ENCODE assay signal across 22 mouse cellular contexts in the genomic region with DNA sequence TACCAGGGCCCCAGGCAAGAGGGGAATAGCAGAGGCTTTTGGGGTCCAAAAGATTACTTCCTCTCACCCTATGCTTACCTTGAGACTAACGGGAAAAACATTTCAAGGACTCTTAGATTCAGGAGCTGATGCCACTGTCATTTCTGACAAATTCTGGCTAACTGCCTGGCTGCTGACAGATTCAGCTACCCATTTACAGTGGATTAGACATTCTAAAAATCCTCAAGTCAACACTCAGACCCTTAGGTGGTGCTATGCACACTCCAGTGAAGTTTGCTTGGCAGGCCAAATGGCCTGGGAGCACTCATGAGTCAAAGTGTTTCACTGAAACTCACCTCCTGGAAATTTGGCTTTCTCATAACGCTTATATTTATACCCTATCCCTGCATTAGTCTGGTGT. TPM values are rescaled to one million over a fixed set of nuclear protein-coding genes. Genes with fewer than 3 reads are reported as not detected.
DNase-seq lines count a peak whose midpoint lies in the region; ATAC-seq and TF ChIP-seq lines count a peak whose summit lies in the region.
"Had no signal": no experiment of that assay in that cellular context is flagged by ENCODE, and none has a peak within 500 bp of the region (broad histone marks: within the 10 kb centered on the region; RNA-seq: fewer than 3 reads in every experiment).

No protein-coding gene starts in this region.

- no peak overlapping the region for H3K4me2 ChIP-seq in hindbrain, postnatal 0 days (ENCODE audit: low read depth, low read length)
- H3K4me2 ChIP-seq in hindbrain, embryonic 11.5 days (replicated peaks; ENCODE audit: low read depth, low read length), result no peak overlapping the region
- H3K4me2 ChIP-seq: forebrain, embryonic 13.5 days; heart, embryonic 12.5 days; liver, embryonic 12.5 days; midbrain, embryonic 11.5 days had no signal

- no peak for ATAC-seq in hindbrain, postnatal 0 days
- no peak for ATAC-seq in hindbrain, embryonic 11.5 days (ENCODE audit: low FRiP score)
- ATAC-seq: forebrain, embryonic 13.5 days; liver, embryonic 12.5 days had no signal

- H3K36me3 ChIP-seq in hindbrain, postnatal 0 days (ENCODE audit: insufficient read depth, low read length), result no peaks in the 10 kb centered on the region
- H3K36me3 ChIP-seq in hindbrain, embryonic 11.5 days (ENCODE audit: control insufficient read depth, insufficient read depth, low read length), result no peaks in the 10 kb centered on the region
- H3K36me3 ChIP-seq in limb, embryonic 10.5 days, result no peaks in the 10 kb centered on the region
- H3K36me3 ChIP-seq: heart, embryonic 12.5 days; liver, embryonic 12.5 days had no signal

- H3K9ac ChIP-seq in hindbrain, postnatal 0 days (replicated peaks; ENCODE audit: low read length), result no peak overlapping the region
- no peak overlapping the region for H3K9ac ChIP-seq in hindbrain, embryonic 11.5 days (ENCODE audit: low read depth, low read length)
- H3K9ac ChIP-seq: forebrain, embryonic 13.5 days; heart, embryonic 12.5 days; liver, embryonic 12.5 days had no signal

- no peak for TF ChIP-seq CTCF in hindbrain, postnatal 0 days (IDR thresholded peaks at IDR 0.05; ENCODE audit: low read depth)

- peak; percentile 11 for DNase-seq in hindbrain, postnatal 0 days (ENCODE audit: low spot score)
- no peak for DNase-seq in hindbrain, embryonic 11.5 days (ENCODE audit: low spot score)
- peak; percentile 3 to 41 for DNase-seq in adrenal gland, postnatal 36 days
- DNase-seq in brain, adult 2 months (ENCODE audit: low read depth, low spot score), result peak; percentile 4
- DNase-seq in lung, postnatal 10 days, result peak; percentile 3
- DNase-seq in left cerebral cortex, adult 11 months (ENCODE audit: low spot score), result no peak
- DNase-seq in limb, embryonic 10.5 days (ENCODE audit: low spot score), result no peak
- DNase-seq: cerebellum, adult 9-11 months; heart, postnatal 4 days; left cerebral cortex, postnatal 4 days; right cerebral cortex, postnatal 25 days had no signal

- no peak overlapping the region for H3K4me3 ChIP-seq in hindbrain, postnatal 0 days (ENCODE audit: low read length)
- no peak overlapping the region for H3K4me3 ChIP-seq in hindbrain, embryonic 11.5 days (ENCODE audit: low read depth, low read length)
- H3K4me3 ChIP-seq in limb, embryonic 10.5 days, result no peak overlapping the region
- H3K4me3 ChIP-seq: forebrain, embryonic 13.5 days; heart, embryonic 12.5 days; liver, embryonic 12.5 days had no signal

- 65% methylated on average over 2 of the region's 2 CpGs for WGBS in hindbrain, postnatal 0 days
- 84% methylated on average over 2 of the region's 2 CpGs for WGBS in hindbrain, embryonic 11.5 days
- WGBS in limb, embryonic 10.5 days, result 91% methylated on average over 2 of the region's 2 CpGs

- no peak overlapping the region for H3K27ac ChIP-seq in hindbrain, postnatal 0 days
- H3K27ac ChIP-seq in hindbrain, embryonic 11.5 days (ENCODE audit: low read depth, low read length), result no peak overlapping the region
- no peak overlapping the region for H3K27ac ChIP-seq in limb, embryonic 10.5 days
- H3K27ac ChIP-seq: forebrain, embryonic 13.5 days; liver, embryonic 12.5 days had no signal

- no peaks in the 10 kb centered on the region for H3K9me3 ChIP-seq in hindbrain, postnatal 0 days (ENCODE audit: low read length)
- H3K9me3 ChIP-seq in hindbrain, embryonic 11.5 days (ENCODE audit: control insufficient read depth, low read length), result no peaks in the 10 kb centered on the region
- H3K9me3 ChIP-seq in limb, embryonic 10.5 days (replicated peaks), result no peaks in the 10 kb centered on the region
- H3K9me3 ChIP-seq: forebrain, embryonic 13.5 days; heart, embryonic 12.5 days; liver, embryonic 12.5 days had no signal

- no peaks in the 10 kb centered on the region for H3K4me1 ChIP-seq in hindbrain, postnatal 0 days (ENCODE audit: insufficient read depth, low read length)
- H3K4me1 ChIP-seq in hindbrain, embryonic 11.5 days (replicated peaks; ENCODE audit: control insufficient read depth, insufficient read depth, low read length), result no peaks in the 10 kb centered on the region
- H3K4me1 ChIP-seq in limb, embryonic 10.5 days, result no peaks in the 10 kb centered on the region
- H3K4me1 ChIP-seq: forebrain, embryonic 13.5 days; heart, embryonic 12.5 days; liver, embryonic 12.5 days had no signal

- no peaks in the 10 kb centered on the region for H3K27me3 ChIP-seq in hindbrain, postnatal 0 days (ENCODE audit: insufficient read depth, low read length)
- H3K27me3 ChIP-seq in hindbrain, embryonic 11.5 days (ENCODE audit: control insufficient read depth, insufficient read depth, low read length), result no peaks in the 10 kb centered on the region
- H3K27me3 ChIP-seq in limb, embryonic 10.5 days (ENCODE audit: low read depth, poor library complexity, severe bottlenecking), result no peaks in the 10 kb centered on the region
- H3K27me3 ChIP-seq: forebrain, embryonic 13.5 days; heart, embryonic 12.5 days; liver, embryonic 12.5 days had no signal

RNA-seq across cellular contexts. Expression of a gene that starts 1.9 kb away (rescaled TPM):
- not detected in 2 replicates for total RNA-seq in hindbrain, postnatal 0 days (2014; rRNA removed)
- not detected in 2 replicates for polyA plus RNA-seq in hindbrain, postnatal 0 days (2015; fragmentation: Nextera tagmentation; extraction: Ambion mirVana)
- 0.08 TPM in 1 of 2 replicates, not detected in the other for polyA plus RNA-seq in hindbrain, embryonic 11.5 days (2014; fragmentation: Nextera tagmentation; extraction: Ambion mirVana)
- under 1 TPM in 1 of 2 experiments, not detected in 1; 0.10 TPM for total RNA-seq in adrenal gland, postnatal 36 days (2021)
- polyA plus RNA-seq in limb, embryonic 10.5 days (2016; fragmentation: Nextera tagmentation; extraction: Ambion mirVana), result 0.05 TPM in 1 of 2 replicates, not detected in the other
- total RNA-seq: granulocyte monocyte progenitor cell, adult 5-6 weeks; heart, postnatal 4 days; left cerebral cortex, adult 18-20 months had no signal
- polyA plus RNA-seq: heart, embryonic 12.5 days; liver, embryonic 12.5 days; lung, embryonic 16.5 days; midbrain, embryonic 11.5 days; neural tube, embryonic 14.5 days; stomach, embryonic 16.5 days; thymus, postnatal 0 days had no signal

RNA-seq across cellular contexts. Expression of a gene that starts 36.6 kb away (rescaled TPM):
- total RNA-seq in hindbrain, postnatal 0 days (2014; rRNA removed), result not detected in 2 replicates
- polyA plus RNA-seq in hindbrain, postnatal 0 days (2015; fragmentation: Nextera tagmentation; extraction: Ambion mirVana), result 0.09 and 0.13 TPM in 2 replicates
- not detected in 2 replicates for polyA plus RNA-seq in hindbrain, embryonic 11.5 days (2014; fragmentation: Nextera tagmentation; extraction: Ambion mirVana)
- total RNA-seq in adrenal gland, postnatal 36 days (2021), result not detected
- polyA plus RNA-seq in limb, embryonic 10.5 days (2016; fragmentation: Nextera tagmentation; extraction: Ambion mirVana), result not detected in 2 replicates
- total RNA-seq: ES-E14; granulocyte monocyte progenitor cell, adult 5-6 weeks; heart, postnatal 4 days; left cerebral cortex, adult 18-20 months; left cerebral cortex, postnatal 4 days had no signal
- polyA plus RNA-seq: heart, embryonic 12.5 days; lung, embryonic 16.5 days; thymus, postnatal 0 days had no signal

Comparison
In these comparisons a context has a peak if more than half of its experiments do, and no peak if none do; other contexts are left out.
1. DNase-seq: peak in hindbrain, postnatal 0 days (single experiment), adrenal gland, postnatal 36 days (2 of 2), brain, adult 2 months (single experiment) and lung, postnatal 10 days (single experiment); none in hindbrain, embryonic 11.5 days (single experiment), left cerebral cortex, adult 11 months (single experiment) and limb, embryonic 10.5 days (single experiment).